Mouse (Mus musculus): Measurements from ENCODE around the gene Srms.

- TF ChIP-seq EP300 (IDR thresholded peaks at IDR 0.05; ENCODE audit: insufficient read depth, low read depth, low read length) (no peak), POLR2A (IDR thresholded peaks at IDR 0.05; ENCODE audit: insufficient read depth, low read length) (no peak)
Observed at GRCm38 (mm10) chr2:181158471-181158870, 54.5 kb downstream of the Srms start.

Data from ES-Bruce4 (cell line).